Mouse (Mus musculus): ENCODE results near the gene Krtap5-1.
A peak's percentile ranks its signal among the peaks of the same experiment; 100 is the strongest.
"Not testable (repeated sequence)": the region's sequence is repeated elsewhere in the genome, so short reads cannot be mapped to it uniquely, and the experiment has no call there.

The Krtap5-1 gene

GRCm38 (mm10) chr7:142296108-142296507 lies 810 bp downstream of the Krtap5-1 start:
- DNase-seq: peak in 1 of 2 experiments; percentile 32

DNA sequence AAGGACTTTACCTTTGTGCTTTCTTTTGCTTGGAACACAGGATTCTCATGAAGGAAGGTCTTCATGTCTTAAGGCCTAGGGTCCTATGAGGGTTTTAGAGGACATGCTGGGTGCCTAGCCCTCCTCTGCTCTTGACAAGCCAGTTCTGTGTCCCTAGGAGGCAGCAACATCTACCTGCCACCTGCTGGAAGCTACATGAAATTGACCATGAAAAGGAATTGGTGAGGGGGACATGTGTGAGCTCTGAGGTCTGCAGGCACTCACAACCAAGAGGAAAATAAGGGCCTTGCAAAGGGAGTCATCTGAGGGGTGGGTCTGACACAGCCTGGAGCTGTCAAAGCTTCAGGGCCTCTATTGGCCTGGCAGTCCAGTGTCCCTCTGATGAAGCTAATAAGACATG lies 1.5 kb downstream of the Krtap5-1 start:
- DNase-seq: no peak

GRCm38 (mm10) chr7:142293851-142294250 lies 3.1 kb downstream of the Krtap5-1 start:
- DNase-seq: peak; percentile 30 to 39

DNA sequence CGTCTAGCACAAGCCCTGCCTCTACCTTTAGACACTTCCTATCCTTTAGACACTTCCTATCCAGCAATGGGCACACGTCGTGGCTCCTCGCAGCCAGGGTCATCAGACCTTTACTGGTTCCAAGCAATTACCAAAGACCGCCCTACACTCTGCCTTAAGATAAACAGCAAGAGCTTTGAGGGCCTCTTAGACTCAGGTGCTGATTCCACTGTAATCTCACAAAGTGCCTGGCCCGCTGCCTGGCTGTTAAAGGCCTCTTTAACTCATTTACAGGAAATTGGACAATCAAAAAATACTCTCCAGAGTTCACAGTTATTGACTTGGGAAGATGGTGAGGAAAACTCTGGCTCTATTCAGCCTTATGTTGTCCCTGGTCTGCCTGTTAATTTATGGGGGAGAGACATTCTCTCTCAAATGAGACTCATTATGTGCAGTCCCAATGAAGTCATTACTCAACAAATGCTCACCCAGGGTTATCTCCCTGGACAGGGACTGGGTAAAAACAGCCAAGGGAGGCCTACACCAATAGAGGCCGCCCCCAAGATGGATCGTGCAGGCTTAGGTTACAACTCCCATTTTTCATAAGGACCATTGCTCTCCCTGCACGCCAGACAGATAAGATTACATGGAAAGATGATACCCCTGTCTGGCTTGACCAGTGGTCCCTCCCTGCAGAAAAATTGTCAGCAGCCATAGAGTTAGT lies 10.9 kb downstream of the Krtap5-1 start:
- not testable (repeated sequence) for DNase-seq

GRCm38 (mm10) chr7:142285130-142285835 lies 11.6 kb downstream of the Krtap5-1 start:
- DNase-seq: peak; percentile 41 to 57

DNA sequence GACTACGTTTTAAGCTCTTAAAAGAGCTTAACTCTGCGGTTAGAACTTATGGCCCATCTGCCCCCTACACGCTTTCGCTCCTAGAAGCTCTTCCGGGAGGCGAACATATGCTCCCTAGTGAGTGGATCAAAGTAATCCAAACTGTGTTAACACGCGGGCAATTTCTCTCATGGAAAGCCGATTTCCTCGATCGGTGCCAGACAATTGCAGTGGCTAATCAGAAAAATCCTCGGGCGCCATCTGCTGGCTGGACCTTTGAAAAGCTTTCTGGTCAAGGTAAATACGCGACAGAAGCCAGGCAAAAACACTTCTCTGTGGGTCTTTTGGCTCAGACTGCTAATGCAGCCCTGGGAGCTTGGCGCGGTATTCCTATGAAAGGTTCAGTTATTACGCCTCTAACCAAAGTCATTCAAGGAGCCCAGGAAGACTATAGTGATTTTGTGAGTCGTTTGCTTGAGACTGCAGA lies 12.3 kb downstream of the Krtap5-1 start:
- peak; percentile 91 to 97 for DNase-seq

- DNase-seq: peak; percentile 55 to 70
Observed at GRCm38 (mm10) chr7:142284023-142284591, 12.8 kb downstream of the Krtap5-1 start.

GRCm38 (mm10) chr7:142282847-142283246 lies 14.1 kb downstream of the Krtap5-1 start:
- peak in 1 of 2 experiments; percentile 42 for DNase-seq

DNA sequence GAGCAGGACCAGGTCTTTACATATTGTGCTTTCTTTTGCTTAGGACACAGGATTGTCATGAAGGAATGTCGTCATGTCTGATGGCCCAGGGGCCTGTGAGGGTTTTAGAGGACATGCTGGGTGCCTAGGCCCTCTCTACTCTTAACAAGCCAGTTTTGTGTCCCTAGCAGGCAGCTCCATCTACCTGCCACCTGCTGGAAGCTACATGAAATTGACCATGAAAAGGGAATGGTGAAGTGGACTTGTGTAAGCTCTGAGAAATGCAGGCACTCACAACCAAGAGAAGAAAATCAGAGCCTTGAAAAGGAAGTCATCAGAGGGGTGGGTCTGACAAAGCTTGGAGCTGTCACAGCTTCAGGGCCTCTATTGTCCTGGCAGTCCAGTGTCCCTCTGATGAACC lies 17.6 kb downstream of the Krtap5-1 start:
- DNase-seq: not testable (repeated sequence)

DNA sequence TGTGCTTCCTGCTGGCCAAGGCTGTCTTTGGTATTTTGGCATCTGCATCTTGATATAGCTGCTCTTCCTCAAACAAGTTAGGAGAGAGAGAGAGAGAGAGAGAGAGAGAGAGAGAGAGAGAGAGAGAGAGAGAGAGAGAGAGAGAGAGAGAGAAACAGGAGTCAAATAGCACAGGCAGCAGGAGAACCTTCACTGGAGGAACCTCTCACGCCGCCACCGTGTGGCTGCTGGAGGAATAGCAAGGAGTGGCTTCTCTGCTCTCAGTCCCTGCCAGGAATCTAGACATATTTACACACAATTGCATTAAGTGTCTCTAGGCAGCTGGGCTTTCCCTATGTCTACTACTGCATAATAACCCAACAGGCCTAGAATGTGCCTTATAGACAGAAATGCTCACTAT lies 18.7 kb downstream of the Krtap5-1 start:
- DNase-seq: peak; percentile 65 to 77

DNA sequence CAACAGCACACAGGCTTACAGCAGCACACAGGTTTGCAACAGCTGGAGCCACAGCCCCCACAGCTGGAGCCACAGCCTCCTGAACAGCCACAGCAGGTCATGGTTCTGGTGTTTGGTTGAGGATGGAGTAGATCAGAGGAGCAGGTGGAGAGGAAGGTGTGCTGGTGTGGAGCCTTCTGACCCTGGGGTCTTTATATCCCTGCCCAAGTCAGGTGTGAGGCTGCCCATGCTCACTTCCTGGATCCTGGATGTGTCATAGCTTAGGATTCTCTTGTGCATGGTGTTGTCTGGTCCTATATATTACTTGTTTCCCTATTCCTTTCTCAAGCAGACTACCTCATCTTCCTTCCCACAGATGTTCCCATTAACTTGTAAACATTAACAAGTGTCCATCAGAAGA lies 22.7 kb downstream of the Krtap5-1 start, which contains the start of gene Gm4559:
Gene Gm4559 (minus strand): TSS at position 101 of the 400 bp plus-strand sequence.
- not testable (repeated sequence) for DNase-seq

DNA sequence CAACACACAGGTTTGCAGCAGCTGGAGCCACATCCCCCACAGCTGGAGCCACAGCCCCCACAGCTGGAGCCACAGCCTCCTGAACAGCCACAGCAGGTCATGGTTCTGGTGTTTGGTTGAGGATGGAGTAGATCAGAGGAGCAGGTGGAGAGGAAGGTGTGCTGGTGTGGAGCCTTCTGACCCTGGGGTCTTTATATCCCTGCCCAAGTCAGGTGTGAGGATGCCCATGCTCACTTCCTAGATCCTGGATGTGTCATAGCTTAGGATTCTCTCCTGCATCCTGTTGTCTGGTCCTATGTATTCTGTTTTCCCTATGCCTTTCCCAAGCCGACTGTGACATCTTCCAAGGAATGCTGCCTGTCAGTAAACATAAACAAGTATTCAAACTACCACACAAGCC lies 38.7 kb downstream of the Krtap5-1 start, which contains the start of gene Gm2431:
Gene Gm2431 (minus strand): TSS at position 101 of the 400 bp plus-strand sequence.
- not testable (repeated sequence) for DNase-seq

DNA sequence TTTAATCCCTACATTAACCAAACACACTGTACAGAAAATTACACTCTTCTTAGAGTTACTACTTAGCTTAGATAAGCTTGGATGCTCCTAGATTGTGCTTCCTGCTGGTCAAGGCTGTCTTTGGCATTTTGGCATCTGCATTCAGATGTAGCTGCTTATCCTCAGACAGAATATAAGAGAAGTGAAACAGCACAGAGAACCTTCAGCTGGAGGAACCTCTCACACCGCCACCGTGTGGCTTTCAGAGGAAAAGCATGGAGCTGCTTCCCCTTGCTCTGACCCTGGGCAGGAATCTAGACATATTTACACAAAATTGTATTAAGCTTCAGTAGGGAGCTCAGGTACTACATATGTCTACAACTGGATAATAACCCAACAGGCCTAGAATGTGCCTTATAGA lies 41.4 kb downstream of the Krtap5-1 start:
- DNase-seq: peak in 1 of 2 experiments; percentile 36

GRCm38 (mm10) chr7:142249824-142250223 lies 47.1 kb downstream of the Krtap5-1 start:
- peak in 1 of 2 experiments; percentile 18 for DNase-seq

Measured in kidney, postnatal 25 days (tissue).